Mouse (Mus musculus) heart, postnatal 14 days (tissue): ENCODE data around the gene Il20. TPM values are rescaled to one million over a fixed set of nuclear protein-coding genes. Genes with fewer than 3 reads are reported as not detected.

Source experiments
- DNase-seq, 2 experiments: peaks; one replicate each; pipeline ENCODE4 v3.0.0; 2021 to 2022
- intact Hi-C: fragments of 180-260 bp; cut with DNase I; formaldehyde crosslinking; loops from one replicate; pipeline ENCODE4 v1.15.1; 2025
- long read RNA-seq, 2 experiments: library from polyadenylated mRNA; stranded (forward); transcript quantifications; one replicate each; pipeline ENCODE4 v2.0.0; 2021
- total RNA-seq, 2 experiments: library from RNA; stranded (reverse); gene quantifications; 2 replicates each; pipeline ENCODE4 v1.2.3; 2021

The Il20 gene
- not detected for total RNA-seq
- long read RNA-seq, experiment 1: 0 reads
- long read RNA-seq, experiment 2: 0 reads

DNA sequence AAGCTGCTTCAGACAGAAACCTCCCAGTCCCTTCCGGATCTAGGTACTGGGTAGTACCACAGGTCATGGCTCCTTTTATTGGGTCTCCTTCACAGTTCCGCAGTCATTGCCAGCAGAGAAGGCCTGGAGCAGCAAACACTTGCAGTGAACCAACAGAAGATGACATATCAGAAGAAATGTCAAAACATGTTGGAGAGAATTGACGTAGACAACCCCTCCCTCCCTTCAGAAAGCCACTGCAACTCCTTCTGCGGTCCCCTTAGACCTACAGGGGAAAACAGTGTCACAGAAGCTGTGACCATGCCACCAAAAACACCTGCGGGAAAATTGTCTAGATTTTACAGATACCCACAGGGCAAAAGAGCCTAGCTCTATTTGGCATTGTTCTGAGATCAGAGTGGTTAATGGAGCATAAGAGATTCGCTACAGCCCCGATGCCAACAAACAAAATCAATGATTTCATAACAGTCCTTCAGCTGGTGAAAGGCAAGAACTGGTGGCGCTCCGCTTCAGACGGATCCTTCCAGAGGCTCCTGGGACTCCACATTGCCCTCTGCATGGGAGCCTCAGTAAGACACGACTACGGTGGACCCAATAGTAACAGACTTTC lies at the start of gene Il20:
TSS of gene Il20 (minus strand) at position 51 of the 610 bp plus-strand sequence.
- intact Hi-C loops: no loop called here
- DNase-seq: no peak

DNA sequence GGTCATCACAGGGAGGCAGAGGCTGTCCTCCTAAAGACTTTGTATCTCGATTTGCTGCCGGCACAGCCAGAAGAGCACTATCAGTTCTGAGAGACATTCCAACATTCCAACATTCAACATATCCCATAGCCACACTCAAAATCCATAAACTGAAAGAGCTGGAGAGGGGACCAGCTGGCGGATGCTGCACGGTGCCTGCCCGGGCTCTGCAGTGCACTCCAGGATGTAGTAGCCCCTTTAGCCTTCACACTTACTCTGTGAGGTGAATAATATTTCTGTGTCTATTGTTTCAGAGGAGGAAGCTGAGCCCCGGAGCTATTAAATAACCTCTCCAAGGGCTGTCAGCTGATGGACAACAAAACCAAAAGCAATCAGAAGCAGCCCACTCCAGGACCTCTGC lies 35.7 kb upstream of the Il20 start:
- no peak for DNase-seq
- intact Hi-C loops: no loop called here

DNA sequence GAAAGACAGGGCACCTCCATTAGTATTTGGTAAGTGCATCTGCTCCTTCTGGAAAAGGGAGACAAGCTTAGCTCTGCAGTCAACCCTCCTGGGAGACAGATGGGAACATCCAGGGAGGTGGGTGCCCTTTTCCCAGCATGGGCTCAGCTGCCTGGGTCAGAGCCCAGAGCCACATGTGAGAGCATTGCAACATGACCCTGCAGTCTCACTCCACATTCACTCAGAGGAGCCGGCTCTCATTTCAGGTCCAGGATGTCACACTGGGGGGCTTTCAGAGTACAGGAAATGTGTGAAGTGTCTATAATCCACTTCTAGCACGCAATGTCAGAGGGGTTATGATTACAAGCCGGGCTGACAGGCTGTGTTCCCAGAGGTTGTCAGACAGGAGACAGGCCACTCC lies 30.6 kb upstream of the Il20 start:
- intact Hi-C loops: no loop called here
- no peak for DNase-seq

DNA sequence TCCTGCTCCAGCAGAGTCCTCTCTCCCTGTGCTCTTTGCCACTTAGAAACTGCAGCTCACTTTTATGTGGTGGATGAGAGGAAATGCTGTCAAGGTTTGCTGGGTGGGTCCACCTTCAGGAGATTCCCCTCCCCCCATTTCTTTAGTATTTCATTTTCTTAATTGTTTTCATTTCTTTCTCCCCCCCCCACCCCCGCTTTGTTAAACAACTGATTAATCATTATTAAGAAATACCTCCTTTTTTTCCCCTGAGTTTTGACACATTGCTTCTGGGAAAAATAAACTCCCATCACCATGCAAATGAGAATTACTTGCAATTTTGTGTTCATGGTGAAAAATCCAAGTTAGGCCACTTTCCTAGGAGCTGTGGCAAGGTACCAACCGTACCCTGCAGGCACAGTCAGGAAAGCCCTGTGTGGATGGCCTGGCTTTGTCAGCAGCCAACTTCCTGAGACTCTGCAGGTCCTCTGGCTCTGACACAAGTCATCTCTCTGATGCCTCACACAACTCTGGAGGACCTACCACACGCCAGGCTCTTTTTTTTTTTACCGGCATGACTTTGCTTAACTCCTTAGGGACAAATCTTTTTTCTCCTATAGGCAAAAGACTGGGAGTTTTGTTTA lies 28.9 kb upstream of the Il20 start, which contains the start of gene Il19:
TSS of gene Il19 (minus strand) at position 51 of the 623 bp plus-strand sequence.
- no peak for DNase-seq
- intact Hi-C loops: no loop called here

DNA sequence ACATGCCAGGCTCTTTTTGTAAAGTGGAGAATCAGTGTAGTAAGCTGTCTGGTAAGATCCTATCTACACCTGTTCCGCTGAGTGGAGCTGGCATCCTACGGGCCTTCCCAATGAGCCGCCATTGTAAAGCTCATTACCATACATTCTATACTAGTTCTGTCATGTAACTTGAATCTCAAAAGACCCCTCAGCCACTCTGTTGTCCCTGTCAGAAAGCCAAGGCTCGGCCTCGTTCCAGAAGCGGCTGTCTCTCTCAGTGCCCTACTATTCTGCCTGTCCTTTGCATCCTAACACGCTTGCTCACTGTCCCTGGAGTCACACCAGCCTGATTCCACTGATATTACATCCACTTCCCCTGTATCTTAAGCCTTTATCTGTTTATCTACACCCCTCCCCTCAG lies 26.9 kb upstream of the Il20 start:
- intact Hi-C loops: no loop called here
- no peak for DNase-seq

DNA sequence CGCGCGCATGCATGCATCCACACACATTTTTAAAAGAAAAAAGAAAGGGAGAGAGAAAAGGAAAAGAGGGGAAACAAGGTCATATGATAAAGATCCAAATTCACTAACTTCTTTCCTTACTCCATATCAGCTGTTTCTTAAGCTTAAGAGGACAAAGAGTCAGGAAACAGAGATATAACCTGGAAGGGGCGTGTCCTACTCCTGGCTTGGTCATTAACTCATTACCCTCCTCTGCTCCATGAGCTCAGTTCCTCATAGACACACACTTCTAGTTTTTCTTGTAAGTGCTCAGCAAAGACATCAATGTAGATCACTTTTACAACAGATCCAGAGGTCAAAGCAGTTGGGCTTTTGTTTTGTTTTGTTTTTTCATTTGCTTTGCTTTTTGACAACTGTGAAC lies 25.9 kb upstream of the Il20 start:
- intact Hi-C loops: no loop called here
- no peak for DNase-seq

DNA sequence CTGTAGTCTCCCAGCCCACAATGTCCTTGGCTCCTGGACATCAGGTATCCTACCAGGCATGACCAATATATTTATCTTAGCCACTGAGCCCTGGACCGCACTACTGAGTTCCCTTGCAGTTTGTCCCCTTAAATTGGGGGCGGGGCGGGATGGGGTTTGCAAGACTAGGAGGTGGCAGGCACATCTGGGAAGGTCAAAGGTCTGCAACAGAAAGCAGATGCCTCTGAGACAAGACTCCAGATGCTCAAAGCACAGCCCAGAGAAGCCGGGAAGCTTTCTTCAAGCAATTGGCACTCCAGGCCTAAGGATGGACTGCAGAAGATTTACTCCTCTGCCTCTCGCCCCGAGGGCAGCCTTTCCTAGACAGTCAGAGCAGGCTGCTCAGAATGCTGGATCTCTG lies 25.1 kb upstream of the Il20 start:
- intact Hi-C loops: no loop called here
- DNase-seq: no peak

DNA sequence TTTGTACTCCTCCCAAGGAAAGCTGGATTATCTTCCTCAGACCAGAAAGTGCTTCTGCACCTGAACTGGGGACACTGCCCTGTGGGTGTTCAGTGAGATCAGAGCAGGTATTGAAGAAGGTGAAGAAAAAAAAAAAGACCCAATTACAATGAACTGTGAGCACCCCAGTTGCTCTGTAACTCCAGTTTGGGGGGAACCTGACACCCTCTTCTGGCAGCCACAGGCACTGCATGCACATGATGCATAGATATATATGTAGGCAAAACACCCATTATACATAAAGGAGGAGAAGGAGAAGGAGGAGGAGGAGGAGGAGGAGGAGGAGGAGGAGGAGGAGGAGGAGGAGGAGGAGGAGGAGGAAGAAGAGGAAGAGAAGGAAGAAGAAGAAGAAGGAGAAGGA lies 15.2 kb upstream of the Il20 start:
- intact Hi-C loops: no loop called here
- no peak for DNase-seq

DNA sequence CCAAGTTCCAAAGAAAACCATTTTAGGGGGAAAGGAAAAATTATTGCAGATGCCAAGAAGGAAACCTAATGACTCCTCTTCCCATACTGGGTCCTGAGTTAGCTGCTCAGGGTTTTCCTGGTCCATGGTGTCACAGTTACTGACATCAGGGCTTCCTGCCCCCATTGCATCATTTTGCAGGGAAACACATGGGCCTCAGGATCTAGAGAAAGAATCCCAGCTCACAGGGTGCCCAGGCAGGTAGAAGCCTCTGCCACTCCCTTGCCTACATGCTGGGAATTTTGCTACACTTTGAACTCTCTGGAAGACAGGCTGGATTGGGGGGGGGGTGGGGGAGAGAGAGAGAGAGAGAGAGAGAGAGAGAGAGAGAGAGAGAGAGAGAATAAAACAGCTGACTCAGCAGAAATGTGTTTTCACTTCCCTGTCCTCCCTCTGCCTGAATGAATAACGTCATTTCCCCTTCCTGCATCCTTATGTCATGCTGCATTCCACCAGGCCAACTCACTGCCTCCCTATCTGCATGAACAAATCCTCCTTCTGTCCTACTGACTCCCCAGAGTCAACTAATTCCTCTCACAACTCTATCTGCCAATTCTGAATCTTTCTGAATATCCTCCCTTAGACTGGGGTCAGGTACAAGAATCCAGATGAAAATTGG lies 7.2 kb upstream of the Il20 start:
- DNase-seq: no peak
- intact Hi-C loops: no loop called here

DNA sequence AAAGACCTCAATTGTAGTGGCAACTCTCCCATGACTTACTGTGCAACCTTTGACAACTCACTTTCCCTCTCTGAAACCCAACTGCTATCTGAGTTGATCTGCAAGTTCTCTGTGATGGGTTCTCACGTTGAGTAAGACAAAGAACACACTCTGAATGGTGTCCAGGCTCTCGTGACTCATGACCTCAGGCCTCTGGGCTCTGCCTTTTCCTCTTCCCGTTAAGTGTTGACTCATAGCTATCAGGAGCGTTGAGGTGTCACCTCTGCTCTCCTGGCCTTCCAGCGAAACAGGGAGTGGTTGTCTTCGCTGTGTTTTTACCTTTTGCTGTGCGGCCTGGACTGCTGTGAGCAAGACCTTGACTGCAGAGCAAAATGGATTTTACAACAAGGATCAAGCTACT lies 8.7 kb downstream of the Il20 start:
- DNase-seq: no peak
- intact Hi-C loops: no loop called here

DNA sequence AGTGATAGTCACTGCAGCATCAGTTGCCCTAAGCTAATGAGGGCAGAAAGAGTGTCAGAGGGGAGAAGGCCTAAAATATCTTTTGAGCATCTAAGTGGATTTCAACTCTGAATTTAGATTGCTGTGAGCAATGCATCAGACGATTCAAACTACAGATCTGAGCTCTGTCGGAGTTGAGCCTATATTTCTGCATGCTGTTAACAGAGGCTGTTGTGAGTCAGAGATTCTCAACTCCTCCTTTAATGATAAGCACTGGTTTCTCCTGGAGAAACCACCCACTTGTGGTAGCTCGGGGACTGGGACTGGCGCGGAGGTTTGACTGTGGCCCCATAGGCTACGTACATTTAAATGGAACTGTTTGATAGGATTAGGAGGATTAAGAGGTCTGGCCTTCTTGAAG lies 16.8 kb downstream of the Il20 start:
- no peak for DNase-seq
- intact Hi-C loops: no loop called here

DNA sequence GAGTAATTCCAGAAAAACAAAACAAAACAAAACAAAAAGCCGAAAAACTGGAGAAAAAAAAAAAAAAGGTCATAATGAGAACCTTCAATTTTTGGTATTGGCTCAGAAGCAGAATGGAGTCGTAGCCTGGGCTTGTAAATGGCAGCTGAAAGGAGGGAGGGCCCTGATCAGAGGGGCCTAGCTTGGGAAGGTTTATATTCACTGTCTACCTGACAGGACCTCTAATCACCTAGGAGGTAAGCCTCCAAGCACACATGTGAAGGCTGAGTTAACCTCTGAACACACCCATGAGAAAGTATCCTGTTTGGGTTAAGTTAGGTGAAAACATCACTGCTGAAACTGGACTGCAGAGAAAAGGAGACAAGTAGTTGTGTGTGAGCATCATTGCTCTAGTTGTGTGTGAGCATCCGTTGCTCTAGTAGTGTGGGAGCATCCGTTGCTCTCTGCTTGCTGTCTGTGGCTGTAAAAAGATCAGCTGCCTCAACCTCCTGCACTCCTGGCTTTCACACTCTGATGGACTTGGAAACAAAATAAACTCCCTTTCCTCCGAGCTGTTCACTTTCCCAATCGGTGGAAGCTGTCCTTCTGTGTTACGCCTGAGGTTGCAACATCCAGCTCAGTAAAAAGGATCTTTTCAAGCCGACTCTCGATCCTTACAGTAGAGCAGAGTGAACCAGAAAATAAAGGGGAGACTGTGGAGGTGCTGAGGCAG lies 17.8 kb downstream of the Il20 start:
- no peak for DNase-seq

DNA sequence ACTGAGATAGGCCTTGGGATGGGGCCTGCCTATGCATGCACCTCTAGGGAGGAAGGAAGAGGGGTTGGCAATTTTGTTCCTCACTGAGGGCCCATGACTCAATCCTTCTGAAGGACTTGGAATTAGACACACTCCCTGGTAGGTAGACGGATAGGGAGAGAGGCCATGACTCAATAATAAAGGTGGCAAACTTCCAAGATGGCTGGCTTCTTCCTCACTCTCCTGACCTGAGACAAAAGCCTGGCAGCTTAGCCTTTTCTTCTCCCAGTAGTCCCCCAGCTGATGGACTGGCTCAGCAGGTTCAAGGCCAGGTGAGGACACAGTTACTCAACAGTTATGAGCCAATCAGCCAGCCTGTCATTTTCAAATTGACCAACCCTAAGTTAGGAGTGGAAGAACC lies 18.8 kb downstream of the Il20 start:
- intact Hi-C loops: no loop called here
- no peak for DNase-seq

More for the DNA sequence above, 17.8 kb downstream of the Il20 start:
- intact Hi-C loops: no loop called here

DNA sequence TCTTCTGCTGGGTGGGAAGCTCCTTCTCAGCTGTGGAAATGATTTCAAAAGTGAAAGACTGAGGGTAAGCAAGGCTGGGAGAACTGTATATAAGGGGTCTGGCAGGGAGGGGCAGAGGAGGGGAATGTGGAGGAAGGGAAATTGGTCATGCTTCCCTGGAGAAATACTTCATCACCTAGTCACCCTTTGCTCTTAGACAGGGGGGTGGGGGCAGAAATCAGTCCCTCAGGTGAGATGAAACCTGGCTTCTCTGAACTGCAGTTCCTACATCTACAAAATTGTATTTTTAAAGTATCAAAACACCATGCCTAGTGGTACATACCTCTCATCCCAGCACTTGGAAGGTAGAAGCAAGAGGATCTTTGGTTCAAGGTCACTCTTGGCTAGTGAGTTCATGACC lies 23.9 kb downstream of the Il20 start, which contains the start of gene Il24:
TSS of gene Il24 (minus strand) at position 101 of the 400 bp plus-strand sequence.
- no peak for DNase-seq
- intact Hi-C loops: no loop called here

DNA sequence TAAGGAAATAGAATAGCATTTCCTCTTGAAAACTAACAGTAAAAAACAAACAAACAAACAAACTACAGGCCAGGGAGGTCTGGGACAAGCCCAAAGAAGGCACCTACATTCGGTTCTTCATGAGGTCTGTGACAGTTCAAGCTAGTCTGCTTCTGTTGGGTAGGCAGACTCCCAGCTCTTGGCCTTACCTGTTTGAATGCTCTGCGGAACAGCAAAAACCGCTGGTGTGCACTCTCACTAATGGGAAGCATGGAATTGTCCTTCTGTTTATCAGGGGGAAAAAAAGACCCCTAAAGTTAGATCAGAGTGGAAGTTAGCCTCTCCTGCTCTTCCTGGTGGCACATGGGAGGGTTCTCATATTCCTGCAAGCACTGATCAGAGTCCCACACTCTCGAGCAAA lies 28.1 kb downstream of the Il20 start:
- intact Hi-C loops: no loop called here
- no peak for DNase-seq

DNA sequence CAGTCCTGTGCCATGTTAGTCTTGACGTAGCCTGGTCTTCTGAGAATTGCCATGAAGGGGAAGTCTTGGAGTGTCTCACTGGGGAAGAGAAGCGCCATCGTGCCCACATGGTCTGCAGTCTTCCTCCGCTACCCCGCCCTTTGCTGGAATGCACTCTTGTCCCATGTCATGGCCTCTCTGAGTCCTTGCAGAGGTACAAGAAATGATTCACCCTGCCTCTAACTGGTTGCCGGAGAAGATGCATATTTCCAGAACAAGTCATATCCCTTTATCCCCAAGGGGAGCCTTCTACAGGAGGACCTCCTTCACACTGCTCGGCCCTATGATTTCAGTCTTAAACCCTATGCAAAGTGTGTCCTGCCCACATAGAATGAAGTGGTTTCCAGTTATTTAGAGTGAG lies 31.3 kb downstream of the Il20 start:
- intact Hi-C loops: loop anchor here (5.0 to 10.0 kb wide), 2 partner anchors 335 to 382 kb away; no protein-coding TSS in a partner anchor
- DNase-seq: no peak

DNA sequence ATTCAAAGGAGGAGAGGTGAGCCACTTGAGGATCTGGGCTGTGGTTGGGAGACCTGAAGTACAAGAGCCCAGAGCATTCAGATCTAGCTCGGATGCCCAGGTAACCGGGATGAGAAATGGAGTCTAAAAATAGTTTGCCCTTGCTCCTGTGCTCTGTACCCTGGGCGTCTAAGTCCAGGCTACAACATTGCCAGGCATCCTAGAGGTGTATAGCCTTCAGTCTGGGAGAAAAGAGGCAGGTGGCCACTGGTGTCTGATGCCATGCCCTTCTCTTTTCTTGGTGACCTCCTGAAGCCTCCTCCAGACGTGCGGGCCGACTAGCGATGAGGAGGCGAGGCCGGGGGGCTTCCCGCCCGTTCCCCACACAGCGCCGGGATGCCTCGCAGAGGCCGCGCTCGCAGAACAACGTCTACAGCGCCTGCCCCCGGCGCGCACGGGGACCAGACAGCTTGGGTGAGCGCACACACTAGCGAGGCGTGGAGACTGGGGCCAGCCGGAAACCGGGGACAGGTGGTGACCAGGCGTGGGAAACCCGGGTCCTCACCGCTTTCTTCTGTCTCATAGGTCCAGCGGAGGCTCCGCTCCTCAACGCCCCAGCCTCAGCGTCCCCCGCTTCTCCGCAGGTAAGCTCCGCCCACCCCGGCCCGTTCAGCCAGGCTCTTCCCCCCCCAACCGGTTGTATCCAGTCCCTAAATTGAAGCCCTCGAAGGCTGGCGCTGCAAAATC lies 33.2 kb downstream of the Il20 start:
- intact Hi-C loops: loop anchor here (1.0 to 10.0 kb wide), 3 partner anchors 101 to 384 kb away; no protein-coding TSS in a partner anchor
- DNase-seq: peak; percentile 3 to 7

DNA sequence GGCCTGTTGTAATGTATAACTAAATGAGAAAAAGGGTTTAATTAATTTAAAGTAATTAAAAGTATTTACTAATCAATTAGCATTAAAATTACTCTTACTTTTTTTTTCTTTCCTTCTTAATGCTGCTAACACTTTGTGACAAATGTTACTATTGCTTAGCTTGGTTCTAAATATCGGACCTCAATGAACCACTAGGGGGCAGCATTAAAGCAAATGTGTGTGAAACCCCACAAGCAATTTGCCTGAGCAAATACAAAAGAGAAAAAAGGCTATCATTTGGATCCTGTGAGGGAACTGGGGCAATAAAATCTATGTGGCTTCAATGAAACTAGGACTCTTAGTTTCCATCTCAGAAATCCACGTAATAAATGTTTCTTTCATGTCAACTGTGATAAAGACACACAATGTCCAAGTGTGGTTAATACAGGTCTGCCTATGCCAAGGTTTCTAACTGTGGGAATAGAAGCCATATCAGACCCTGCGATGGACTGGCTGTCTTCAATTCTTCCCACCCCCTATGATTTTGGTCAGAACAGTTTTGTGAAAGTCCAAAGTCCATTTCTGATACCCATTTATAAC lies 34.2 kb downstream of the Il20 start:
- intact Hi-C loops: loop anchor here (1.0 to 10.0 kb wide), 4 partner anchors 102 to 385 kb away; no protein-coding TSS in a partner anchor
- peak; percentile 15 to 59 for DNase-seq

DNA sequence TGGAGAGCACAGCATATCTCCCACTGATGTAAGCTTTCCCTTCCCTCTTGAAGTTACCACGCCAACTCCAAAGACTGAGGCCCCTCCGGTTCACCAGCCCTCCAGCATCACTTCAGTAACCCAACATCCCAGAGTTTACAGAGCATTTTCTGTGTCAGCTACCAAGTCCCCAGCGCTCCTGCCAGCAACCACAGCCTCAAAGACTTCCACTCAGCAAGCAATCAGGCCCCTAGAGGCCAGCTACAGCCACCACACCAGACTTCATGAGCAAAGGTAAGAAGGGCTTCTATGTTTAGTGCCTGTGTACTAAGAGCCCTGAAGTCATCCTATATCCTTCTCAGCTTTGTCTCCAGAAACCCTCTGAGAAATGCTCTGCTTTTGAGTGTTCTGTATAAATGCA lies 35.3 kb downstream of the Il20 start:
- intact Hi-C loops: loop anchor here (1.0 to 10.0 kb wide), 3 partner anchors 177 to 386 kb away; no protein-coding TSS in a partner anchor

DNA sequence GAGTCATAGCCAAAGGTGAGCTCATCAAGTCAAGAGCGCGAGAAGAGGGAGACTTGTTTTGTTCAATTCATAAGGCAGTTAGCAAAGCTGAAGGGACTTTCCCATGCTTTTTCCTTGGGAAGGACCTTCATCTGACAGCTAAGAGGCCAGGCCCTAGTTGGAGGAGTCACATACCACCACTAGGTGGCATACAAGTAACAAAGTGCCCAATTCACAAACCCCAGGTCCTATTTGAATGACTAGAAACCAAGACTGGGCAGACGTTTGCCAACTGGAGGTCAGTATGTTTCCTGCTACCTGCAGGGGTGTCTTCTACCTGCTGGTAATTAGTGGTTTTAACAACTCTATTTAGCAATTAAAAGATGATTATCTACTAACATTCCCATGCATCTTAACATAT lies 36.1 kb downstream of the Il20 start:
- peak; percentile 23 to 53 for DNase-seq
- intact Hi-C loops: loop anchor here (5.0 to 10.0 kb wide), 2 partner anchors 330 to 387 kb away; no protein-coding TSS in a partner anchor

More for the DNA sequence above, 35.3 kb downstream of the Il20 start:
- no peak for DNase-seq
